Mouse (Mus musculus) effector memory CD4-positive, alpha-beta T cell, adult 7 months (primary cell): ENCODE results near the gene Nrxn2. TPM values are rescaled to one million over a fixed set of nuclear protein-coding genes. Genes with fewer than 3 reads are reported as not detected.

Experiments
- polyA plus RNA-seq: library from polyadenylated mRNA; unstranded; fragments of 100-300 nt; shearing (Covaris generic); gene quantifications from one replicate; pipeline ENCODE4 v1.2.1, GENCODE M21; 2017

The Nrxn2 gene
- polyA plus RNA-seq, result 0.63 TPM

DNA sequence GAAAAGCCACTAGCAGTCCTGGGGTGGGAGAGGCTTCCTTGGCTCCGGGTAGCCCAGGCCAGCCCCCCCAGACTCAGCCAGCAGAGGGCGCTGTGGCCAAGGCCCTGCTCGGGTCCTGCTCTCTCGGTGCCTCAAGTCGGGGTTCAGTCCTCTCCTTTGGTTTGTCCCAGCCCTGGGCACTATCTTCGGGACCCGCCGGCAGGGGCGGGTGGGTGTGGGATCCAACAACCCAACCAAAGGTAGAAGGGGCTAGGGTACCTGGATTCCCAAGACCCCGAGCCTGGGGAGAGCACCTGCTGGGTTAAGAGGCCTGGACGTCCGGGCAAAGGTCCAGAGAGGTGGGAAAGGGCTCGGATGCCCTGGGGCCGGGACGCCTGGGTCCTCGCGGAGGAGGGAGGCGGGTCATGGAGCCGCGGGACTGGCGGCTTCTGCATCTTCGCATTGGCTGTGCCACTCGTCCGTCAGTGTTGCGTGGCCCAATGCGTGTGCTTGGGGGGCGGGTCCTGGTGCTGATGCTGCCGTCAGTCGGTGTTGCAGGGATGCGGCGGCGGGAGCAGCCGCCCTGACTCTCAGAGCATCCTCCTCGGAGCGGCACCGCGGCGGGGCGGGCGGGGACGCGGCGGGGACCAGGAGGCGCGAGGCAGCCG is at the start of gene Nrxn2:
Nrxn2 (plus strand) TSS at position 499 of the 647 bp plus-strand sequence.

DNA sequence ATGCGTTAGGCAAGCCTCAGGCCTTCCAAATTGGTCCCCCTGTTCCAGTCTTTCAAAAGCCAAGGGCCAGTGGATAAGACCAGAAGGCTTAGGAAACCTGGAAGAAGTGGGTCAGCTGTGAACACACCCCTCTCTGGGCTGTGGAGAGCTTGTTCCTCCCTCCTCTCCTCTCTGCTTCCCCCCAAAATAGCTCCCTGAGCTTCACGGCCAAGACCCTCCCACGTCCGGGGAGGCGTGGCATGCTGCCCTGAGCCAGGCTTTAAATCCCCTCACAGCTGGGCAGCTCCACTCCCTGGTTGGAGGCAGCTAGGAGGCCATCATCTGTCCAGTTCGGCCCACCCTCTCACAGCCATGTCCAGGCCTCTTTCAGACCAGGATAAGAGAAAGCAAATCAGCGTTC is 34.4 kb upstream of the Nrxn2 start, which contains the start of gene Pygm:
Pygm (plus strand) TSS at position 272 of the 400 bp plus-strand sequence.

DNA sequence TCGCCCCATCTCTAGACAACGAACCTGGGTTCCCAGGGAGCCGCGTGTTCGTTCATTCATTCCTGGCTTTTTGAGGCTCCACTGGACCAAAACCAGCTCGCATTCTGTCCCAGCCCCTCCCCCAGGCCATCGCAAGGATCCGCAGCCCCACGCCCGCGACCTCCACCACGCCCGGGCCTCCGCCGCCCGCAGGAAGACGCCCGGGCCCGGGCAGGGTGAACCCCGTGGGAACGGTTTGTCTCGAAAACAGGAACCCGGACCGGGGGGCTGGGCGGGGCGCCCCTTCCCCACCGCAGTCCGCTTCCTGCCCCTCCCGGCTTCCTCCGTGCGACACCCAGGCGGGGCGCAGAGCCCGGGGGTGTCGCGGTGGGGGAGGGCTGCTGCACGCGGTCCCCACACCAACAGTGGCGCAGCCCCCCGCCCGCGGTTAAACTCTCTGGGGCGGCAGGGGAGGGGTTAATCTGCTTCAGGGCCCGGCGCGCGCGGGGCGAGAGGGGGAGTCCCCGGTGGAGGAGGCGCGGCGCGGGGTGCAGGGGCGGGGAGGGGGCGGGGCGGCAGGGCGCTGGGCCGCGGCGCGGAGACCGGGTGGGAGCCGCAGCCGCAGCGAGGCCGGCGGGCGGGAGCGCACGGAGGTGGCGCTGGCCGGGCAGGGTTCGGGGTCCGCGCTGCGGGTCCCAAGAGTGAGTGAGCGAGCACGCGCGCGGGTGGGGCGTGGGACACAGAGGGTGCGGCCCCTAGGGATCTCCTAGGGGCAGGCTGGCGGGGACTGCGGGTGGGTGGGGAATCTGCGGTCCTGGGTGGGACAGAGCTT is 19.0 kb upstream of the Nrxn2 start, which contains the start of gene Rasgrp2:
Rasgrp2 (plus strand) TSS at position 56 of the 811 bp plus-strand sequence.

DNA sequence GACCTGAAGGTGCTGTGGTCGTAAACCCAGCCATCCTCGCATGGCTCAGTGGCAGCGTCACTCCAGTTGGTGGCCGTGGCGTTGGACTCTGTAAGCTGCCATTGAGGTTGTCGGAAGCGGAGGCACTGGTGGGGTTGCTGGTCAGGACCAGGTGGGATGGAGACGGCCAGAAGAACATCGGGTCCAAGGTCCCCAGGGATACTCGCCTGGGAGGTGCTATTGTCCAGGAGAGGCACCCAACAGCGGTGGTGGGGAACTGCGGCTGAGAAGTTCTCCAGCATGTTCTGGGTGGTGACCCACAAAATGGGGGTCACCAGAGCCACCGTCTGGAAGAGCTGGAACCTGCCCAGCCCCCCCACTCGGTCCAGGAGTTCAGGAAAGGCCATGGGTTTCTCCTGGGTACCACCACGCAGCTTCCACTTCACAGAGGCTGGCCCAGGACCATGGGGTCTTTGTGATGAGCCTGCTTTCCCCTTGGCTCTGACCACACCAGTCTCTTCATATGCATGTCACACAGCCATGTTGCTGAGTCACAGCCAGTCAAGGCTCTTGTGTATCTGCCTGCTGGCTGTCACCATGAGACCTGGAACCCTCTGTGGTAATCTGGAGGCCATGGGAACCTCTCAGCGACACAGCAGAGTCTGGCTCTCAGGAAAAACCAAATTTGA is 124.0 kb downstream of the Nrxn2 start, which contains the start of gene Slc22a12:
Slc22a12 (minus strand) TSS at position 666 of the 668 bp plus-strand sequence.

Other genes starting within 250 kb of the Nrxn2 start
- 0.33 TPM for gene Majin, start 234.3 kb upstream of the Nrxn2 start, polyA plus RNA-seq
- not detected for gene Gpha2, start 192.4 kb upstream of the Nrxn2 start, polyA plus RNA-seq
- gene Ppp2r5b, start 182.9 kb upstream of the Nrxn2 start, polyA plus RNA-seq, result 15.8 TPM
- 70.6 TPM for gene Atg2a, start 177.1 kb upstream of the Nrxn2 start, polyA plus RNA-seq
- 38.7 TPM for gene Ehd1, start 142.0 kb upstream of the Nrxn2 start, polyA plus RNA-seq
- 0.48 TPM for gene Cdc42bpg, start 112.3 kb upstream of the Nrxn2 start, polyA plus RNA-seq
- gene Men1, start 83.8 kb upstream of the Nrxn2 start, polyA plus RNA-seq, result 31.5 TPM
- 103 TPM for gene Map4k2, start 77.6 kb upstream of the Nrxn2 start, polyA plus RNA-seq
- gene Sf1, start 55.0 kb upstream of the Nrxn2 start, polyA plus RNA-seq, result 491 TPM
- gene Pygm, start 34.3 kb upstream of the Nrxn2 start, polyA plus RNA-seq, result 2.7 TPM
- 246 TPM for gene Rasgrp2, start 19.4 kb upstream of the Nrxn2 start, polyA plus RNA-seq
- not detected for gene Slc22a12, start 124.3 kb downstream of the Nrxn2 start, polyA plus RNA-seq